Mouse (Mus musculus): ENCODE measurements around the gene Cetn3. TPM values are rescaled to one million over a fixed set of nuclear protein-coding genes. Genes with fewer than 3 reads are reported as not detected.

The Cetn3 gene
- polyA plus RNA-seq, 1 experiment from 2014 or later, result 266 TPM

GRCm38 (mm10) chr13:81828486-81828885, 45.6 kb downstream of the Cetn3 start:
- no peaks in the 10 kb centered on the region for H3K36me3 ChIP-seq
- peaks cover 14% of the 10 kb centered on the region for H3K4me1 ChIP-seq
- no peaks in the 10 kb centered on the region for H3K27me3 ChIP-seq
- no peak overlapping the region for H3K4me3 ChIP-seq
- no peaks in the 10 kb centered on the region for H3K9me3 ChIP-seq
- H3K9ac ChIP-seq (replicated peaks), result no peak overlapping the region
- 16% methylated on average over 6 of the region's 6 CpGs for WGBS
- ATAC-seq (replicated peaks), result peak; percentile 87
- no peak overlapping the region for H3K4me2 ChIP-seq (replicated peaks)
- H3K27ac ChIP-seq (replicated peaks), result peak overlapping the region; percentile 79

DNA sequence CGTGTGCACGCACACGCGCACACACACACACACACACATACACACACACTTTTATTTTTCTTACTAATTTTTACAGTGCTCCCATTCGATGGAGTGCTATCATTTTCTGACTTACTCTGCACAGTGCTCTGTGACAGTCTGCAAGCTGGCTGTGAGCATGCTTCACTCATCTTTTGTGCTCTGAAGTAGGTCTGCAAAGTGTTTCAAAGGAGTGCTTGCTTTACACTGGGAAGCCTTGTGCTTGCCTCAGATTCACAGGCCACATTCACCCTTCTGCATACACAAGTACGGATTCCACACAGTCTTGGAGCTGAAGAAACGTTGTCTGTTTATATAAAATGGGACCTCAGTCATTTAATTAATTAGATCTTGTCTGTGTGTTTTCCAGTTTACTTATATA, 49.0 kb downstream of the Cetn3 start:
- no peak overlapping the region for H3K4me2 ChIP-seq (replicated peaks)
- no peaks in the 10 kb centered on the region for H3K9me3 ChIP-seq
- ATAC-seq (replicated peaks), result no peak
- peaks cover 14% of the 10 kb centered on the region for H3K4me1 ChIP-seq
- H3K36me3 ChIP-seq, result no peaks in the 10 kb centered on the region
- no peaks in the 10 kb centered on the region for H3K27me3 ChIP-seq
- no peak overlapping the region for H3K27ac ChIP-seq (replicated peaks)
- no peak overlapping the region for H3K4me3 ChIP-seq
- no peak overlapping the region for H3K9ac ChIP-seq (replicated peaks)
- WGBS, result 83% methylated on average over 7 of the region's 7 CpGs

DNA sequence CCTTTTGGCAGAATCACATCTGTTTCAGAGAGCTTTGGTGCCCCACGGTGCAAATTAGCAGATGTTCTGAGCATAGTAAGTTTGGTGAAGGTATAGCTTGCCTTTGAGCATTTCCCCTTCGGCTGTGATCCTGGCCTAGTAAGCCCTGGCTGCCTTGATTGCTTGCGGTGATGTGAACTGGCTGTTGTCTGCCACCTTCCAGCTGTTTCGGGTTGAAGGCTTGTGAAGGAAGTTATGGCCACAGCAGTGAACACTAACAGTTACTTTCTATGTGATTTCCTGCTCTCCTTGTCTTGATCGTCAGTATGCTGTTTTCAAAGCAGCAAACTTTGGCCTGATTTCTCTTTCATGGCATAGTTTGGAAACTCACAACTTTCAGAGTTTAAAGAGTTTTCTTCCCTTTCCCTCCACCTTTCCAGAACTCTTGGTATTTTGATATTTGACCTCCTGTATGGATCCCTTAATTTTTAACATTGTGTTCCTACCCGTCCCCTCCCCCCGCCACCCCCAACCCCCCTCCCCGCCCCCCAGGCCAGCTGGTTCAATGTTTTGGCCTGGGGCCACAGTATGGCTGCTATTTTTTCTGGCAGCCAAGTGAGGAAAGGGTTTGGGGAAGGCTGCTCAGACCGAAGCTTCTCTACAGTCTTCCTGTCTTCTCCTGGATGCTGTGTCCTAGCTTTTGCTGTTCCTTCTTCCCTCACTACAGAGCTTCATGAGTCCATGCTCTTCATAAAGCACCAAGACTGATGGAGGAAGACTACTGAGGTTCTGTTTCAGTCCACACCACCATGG, 53.7 kb downstream of the Cetn3 start:
- Histone ChIP-seq H3K36me3 (no peaks in the 10 kb centered on the region), H3K9me3 (no peaks in the 10 kb centered on the region), H3K4me3 (no peak overlapping the region), H3K9ac (replicated peaks) (no peak overlapping the region), H3K27me3 (no peaks in the 10 kb centered on the region), H3K4me2 (replicated peaks) (no peak overlapping the region), H3K4me1 (no peaks in the 10 kb centered on the region), H3K27ac (replicated peaks) (no peak overlapping the region)
- WGBS, result 84% methylated on average over 9 of the region's 9 CpGs
- ATAC-seq (replicated peaks), result no peak

DNA sequence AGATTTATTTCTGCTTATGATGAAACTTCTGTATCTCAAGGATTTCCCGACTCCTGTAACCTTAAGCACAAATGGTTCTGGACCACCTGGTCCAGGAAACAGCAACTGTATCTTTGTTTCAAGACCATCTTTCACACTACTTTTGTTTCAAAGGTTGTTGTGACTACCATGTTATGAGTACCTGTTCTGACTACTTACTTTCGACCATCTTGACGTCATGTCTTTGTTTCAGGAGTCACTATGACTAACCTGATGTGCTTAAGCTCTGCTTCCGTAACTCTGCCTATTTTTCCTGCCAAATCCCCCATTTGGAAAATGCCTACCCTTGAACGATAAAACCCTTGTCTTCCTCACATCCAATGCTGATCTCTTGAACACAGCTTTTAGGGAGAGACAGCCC, 55.1 kb downstream of the Cetn3 start:
- 92% methylated on average over 5 of the region's 5 CpGs for WGBS
- Histone ChIP-seq H3K4me2 (replicated peaks) (no peak overlapping the region), H3K27me3 (no peaks in the 10 kb centered on the region), H3K4me1 (no peaks in the 10 kb centered on the region), H3K4me3 (no peak overlapping the region), H3K9me3 (no peaks in the 10 kb centered on the region), H3K9ac (replicated peaks) (no peak overlapping the region), H3K27ac (replicated peaks) (no peak overlapping the region), H3K36me3 (no peaks in the 10 kb centered on the region)
- ATAC-seq (replicated peaks), result no peak

DNA sequence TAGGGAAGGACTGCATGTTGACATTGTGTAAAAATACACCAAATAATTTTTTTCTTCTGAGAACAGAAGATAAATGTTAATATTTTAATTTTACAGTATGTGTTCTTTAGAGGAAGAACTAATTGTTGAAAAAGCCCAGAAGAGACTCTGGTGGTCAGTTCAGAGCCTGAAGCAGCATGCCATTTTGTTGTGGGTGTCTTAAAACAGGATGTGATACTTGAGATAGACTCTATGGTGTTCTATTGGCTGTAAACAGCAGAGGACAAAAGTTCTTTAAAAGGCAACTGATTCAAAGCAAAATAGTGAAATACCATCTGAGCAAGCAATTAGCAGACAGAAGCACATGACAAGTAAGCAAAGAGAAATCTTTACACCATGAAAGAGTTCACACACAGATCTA, 56.1 kb downstream of the Cetn3 start:
- no peak for ATAC-seq (replicated peaks)
- Histone ChIP-seq H3K9ac (replicated peaks) (no peak overlapping the region), H3K9me3 (no peaks in the 10 kb centered on the region), H3K27ac (replicated peaks) (no peak overlapping the region), H3K36me3 (no peaks in the 10 kb centered on the region), H3K4me1 (no peaks in the 10 kb centered on the region), H3K4me3 (no peak overlapping the region), H3K4me2 (replicated peaks) (no peak overlapping the region), H3K27me3 (no peaks in the 10 kb centered on the region)

GRCm38 (mm10) chr13:81840246-81840645, 57.4 kb downstream of the Cetn3 start:
- H3K9ac ChIP-seq (replicated peaks), result no peak overlapping the region
- no peaks in the 10 kb centered on the region for H3K9me3 ChIP-seq
- no peak overlapping the region for H3K4me3 ChIP-seq
- H3K4me1 ChIP-seq, result no peaks in the 10 kb centered on the region
- no peaks in the 10 kb centered on the region for H3K27me3 ChIP-seq
- WGBS, result 60% methylated on average over 5 of the region's 5 CpGs
- no peak overlapping the region for H3K4me2 ChIP-seq (replicated peaks)
- no peaks in the 10 kb centered on the region for H3K36me3 ChIP-seq
- no peak for ATAC-seq (replicated peaks)
- no peak overlapping the region for H3K27ac ChIP-seq (replicated peaks)

- 75% methylated on average over 5 of the region's 5 CpGs for WGBS
- no peaks in the 10 kb centered on the region for H3K9me3 ChIP-seq
- ATAC-seq (replicated peaks), result no peak
- no peaks in the 10 kb centered on the region for H3K27me3 ChIP-seq
- H3K4me2 ChIP-seq (replicated peaks), result no peak overlapping the region
- H3K4me3 ChIP-seq, result no peak overlapping the region
- H3K36me3 ChIP-seq, result no peaks in the 10 kb centered on the region
- no peak overlapping the region for H3K27ac ChIP-seq (replicated peaks)
- H3K4me1 ChIP-seq, result no peaks in the 10 kb centered on the region
- no peak overlapping the region for H3K9ac ChIP-seq (replicated peaks)
Measured at GRCm38 (mm10) chr13:81840646-81841045, 57.8 kb downstream of the Cetn3 start.

GRCm38 (mm10) chr13:81842278-81842677, 59.4 kb downstream of the Cetn3 start:
- Histone ChIP-seq H3K9me3 (no peaks in the 10 kb centered on the region), H3K4me2 (replicated peaks) (no peak overlapping the region), H3K9ac (replicated peaks) (no peak overlapping the region), H3K27ac (replicated peaks) (no peak overlapping the region), H3K36me3 (no peaks in the 10 kb centered on the region), H3K4me3 (no peak overlapping the region), H3K4me1 (no peaks in the 10 kb centered on the region), H3K27me3 (no peaks in the 10 kb centered on the region)
- WGBS, result 69% methylated on average over 6 of the region's 6 CpGs
- ATAC-seq (replicated peaks), result no peak

Other genes starting within 250 kb of the Cetn3 start
- 16.1 and 17.3 TPM in 2 replicates for gene Adgrv1, start 149.9 kb upstream of the Cetn3 start, polyA plus RNA-seq (2015; fragmentation: Nextera tagmentation; extraction: Ambion mirVana)
- gene Lysmd3, start 125.4 kb upstream of the Cetn3 start, polyA plus RNA-seq (2015; fragmentation: Nextera tagmentation; extraction: Ambion mirVana), result 20.7 and 23.6 TPM in 2 replicates
- 3.8 and 4.0 TPM in 2 replicates for gene Polr3g, start 72.1 kb upstream of the Cetn3 start, polyA plus RNA-seq (2015; fragmentation: Nextera tagmentation; extraction: Ambion mirVana)
- 25.7 and 28.1 TPM in 2 replicates for gene Mblac2, start 71.7 kb upstream of the Cetn3 start, polyA plus RNA-seq (2015; fragmentation: Nextera tagmentation; extraction: Ambion mirVana)